Mouse (Mus musculus): ENCODE measurements around the gene Lmln.
A peak's percentile ranks its signal among the peaks of the same experiment; 100 is the strongest.
"Not testable (repeated sequence)": the region's sequence is repeated elsewhere in the genome, so short reads cannot be mapped to it uniquely, and the experiment has no call there.

Gene Lmln

GRCm38 (mm10) chr16:33062024-33062681 lies at the start of gene Lmln:
TSS of gene Lmln (plus strand) at chr16:33062521.
- peak; percentile 97 for DNase-seq

DNA sequence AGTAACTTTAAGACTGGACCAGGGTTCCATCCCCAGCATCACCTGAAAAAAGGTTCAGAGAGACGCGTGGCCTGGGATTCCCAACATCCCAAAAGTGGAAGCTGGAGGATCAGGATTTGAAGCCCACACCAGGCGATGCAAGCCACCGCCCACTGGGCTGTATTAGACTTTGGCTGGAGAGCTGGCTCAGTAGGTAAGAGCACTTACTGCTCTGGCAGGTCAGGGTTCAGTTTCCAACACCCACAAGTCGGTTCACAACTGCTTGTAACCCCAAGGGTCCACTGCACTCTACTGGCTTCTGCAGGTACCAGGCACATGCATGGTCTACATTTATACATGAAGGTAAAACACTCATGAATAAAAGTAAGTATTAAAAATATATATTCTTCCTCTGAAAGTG lies 48.5 kb upstream of the Lmln start:
- DNase-seq, result no peak

DNA sequence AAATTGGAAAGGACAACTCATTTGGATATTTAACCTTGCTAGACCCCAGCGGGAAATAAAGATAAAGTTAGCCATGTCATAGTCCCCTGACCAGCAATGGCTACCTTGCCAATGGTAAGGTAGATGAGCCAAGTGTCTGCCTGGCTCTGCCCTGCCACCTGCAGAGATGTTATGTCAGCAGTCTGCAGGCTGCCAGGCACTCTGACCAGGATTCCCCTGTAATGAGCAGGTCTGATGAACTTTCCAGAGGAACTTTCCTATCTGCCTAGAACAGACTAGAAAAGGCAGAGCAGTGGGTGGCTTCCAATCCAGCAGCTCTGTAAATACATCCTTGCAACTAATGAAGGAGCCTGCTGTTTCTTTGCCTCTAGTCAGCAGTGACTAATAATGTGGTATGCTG lies 47.4 kb upstream of the Lmln start:
- no peak for DNase-seq

- no peak for DNase-seq
Observed at GRCm38 (mm10) chr16:33015396-33015907, 46.9 kb upstream of the Lmln start.

DNA sequence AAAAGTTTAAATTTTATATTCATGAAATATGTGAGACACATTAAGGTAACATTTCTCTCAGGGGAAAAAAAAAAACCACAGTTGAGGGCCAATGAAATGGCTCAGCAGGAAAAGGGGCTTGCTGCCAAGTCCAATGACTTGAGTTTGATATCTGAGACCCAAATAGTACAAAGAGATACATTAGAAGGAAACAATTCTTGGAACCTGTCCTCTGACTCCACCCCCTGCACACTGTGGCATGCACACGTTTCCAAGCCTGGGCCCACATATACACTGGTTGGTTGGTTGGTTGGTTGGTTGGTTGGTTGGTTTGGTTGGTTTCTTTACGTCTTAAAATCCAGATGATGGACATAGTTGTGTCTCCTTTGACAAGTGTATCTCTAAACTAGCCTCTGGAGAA lies 46.3 kb upstream of the Lmln start:
- no peak for DNase-seq

- DNase-seq, result no peak
Observed at GRCm38 (mm10) chr16:33017677-33018349, 44.5 kb upstream of the Lmln start.

GRCm38 (mm10) chr16:33019117-33019770 lies 43.1 kb upstream of the Lmln start:
- no peak for DNase-seq

DNA sequence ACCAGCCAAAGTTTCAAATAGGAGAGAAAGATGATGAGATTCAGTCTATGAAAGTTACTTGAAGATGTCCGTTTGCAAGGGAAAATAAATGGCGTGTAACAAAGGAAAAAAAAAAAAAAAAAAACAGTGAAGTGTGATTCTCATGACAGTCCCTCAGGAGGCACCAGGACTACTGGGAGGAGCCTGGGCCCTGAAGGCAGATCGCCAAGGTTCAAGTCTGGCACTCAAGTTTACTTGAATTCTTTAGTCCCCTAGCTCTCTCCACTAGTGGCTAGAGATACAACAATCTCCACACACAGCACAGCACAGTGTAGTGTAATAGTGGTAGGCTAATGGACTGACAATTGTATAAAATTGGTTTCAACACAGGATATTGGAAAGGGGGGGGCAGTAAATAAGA lies 40.9 kb upstream of the Lmln start:
- no peak for DNase-seq

DNA sequence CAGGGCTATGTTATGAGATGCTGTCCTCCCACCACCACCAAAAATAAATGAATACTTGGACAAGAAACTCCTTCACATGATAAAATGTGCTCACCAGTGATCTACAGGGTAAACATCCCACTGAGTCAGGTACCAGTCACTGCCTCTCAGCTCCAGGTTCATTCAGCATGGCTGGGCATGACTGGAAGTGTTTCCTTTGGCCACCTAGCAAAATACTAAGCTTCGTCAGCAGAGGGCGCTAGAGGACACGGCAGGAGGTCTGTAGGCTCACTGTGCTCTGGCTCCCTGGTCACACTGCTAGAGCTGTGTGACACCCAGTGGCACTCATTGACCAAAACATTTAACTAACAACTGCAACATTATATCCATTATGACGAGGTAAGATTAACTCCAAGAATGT lies 38.6 kb upstream of the Lmln start:
- DNase-seq, result peak; percentile 82

GRCm38 (mm10) chr16:33024456-33025104 lies 37.7 kb upstream of the Lmln start:
- no peak for DNase-seq

- DNase-seq, result no peak
Observed at GRCm38 (mm10) chr16:33026357-33026756, 36.0 kb upstream of the Lmln start.

GRCm38 (mm10) chr16:33036006-33036405 lies 26.3 kb upstream of the Lmln start:
- DNase-seq, result no peak

DNA sequence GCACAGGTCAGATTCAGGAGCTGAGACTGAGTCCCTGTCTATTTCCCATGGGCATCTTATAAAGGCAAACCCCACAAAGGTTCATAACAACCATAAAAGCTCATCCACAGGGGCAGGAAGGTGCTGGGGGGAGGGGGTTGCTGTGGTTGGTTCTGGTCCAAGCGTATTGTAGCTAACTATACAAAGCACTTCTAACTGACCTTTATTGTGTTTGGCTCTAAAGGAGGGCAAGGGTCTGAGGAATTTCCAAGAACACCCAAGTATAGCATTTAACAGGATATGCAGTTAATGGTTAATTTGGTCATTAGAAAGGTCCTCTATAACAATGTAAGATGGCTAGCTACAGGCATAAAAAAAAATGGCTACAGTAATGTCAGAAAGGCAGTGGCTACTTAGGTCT lies 19.6 kb upstream of the Lmln start:
- DNase-seq, result no peak

- DNase-seq, result no peak
Observed at GRCm38 (mm10) chr16:33043268-33043667, 19.1 kb upstream of the Lmln start.

DNA sequence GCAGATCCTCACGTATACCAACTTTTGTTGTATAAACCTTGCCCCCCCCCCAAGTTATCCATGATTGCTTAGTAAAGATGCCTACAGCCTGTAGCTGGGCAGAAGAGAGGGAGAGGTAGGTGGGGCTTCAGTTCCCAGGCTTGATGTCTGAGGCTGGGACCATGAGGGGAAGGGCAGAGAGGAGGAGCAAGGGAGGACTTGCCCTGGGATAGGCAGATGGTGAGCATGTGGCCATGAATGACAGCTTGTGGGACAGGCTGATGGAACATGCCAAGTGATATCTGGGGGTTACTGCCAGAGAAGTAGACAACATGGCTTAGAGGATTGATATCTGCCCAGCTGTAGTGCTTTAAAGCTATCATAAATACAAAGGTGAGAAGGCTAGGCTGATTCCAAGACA lies 14.3 kb upstream of the Lmln start:
- DNase-seq, result no peak

GRCm38 (mm10) chr16:33048686-33049085 lies 13.6 kb upstream of the Lmln start:
- DNase-seq, result no peak

DNA sequence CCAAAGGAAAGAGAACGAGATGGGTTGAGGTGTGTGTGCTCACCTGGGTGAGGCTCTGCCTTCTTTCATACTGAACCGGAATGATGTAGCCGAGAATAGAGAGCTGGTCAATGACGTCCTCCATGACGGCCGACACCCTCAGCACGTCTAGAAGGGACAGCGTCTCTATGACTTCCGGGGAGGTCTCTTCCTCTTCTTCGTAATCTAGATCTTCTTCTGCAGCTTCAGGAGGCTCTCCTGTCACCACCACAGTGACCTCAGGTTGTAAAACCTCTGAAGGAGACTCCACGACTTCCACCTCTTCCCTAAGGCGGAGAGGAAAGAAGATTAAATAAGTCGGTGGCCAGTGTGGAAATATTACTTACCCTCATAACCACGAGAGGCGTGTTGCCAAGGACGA lies 12.5 kb upstream of the Lmln start:
- no peak for DNase-seq

- no peak for DNase-seq
Observed at GRCm38 (mm10) chr16:33053141-33053540, 9.2 kb upstream of the Lmln start.

DNA sequence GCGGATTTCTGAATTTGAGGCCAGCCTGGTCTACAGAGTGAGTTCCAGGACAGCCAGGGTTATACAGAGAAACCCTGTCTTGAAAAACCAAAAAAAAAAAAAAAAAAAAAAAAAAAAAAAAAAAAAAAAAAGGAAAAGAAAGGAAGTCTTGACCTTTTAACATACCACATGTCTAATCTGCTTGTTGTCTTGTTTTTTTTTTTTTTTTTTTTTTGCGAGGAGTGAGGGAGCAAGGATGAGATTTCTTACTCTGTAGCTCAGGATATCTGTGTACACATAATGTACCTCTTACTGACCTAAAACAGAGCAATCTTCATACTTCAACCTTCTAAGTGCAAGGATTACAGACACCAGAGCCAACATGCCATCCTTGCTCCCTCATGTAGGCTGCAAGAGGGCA lies 7.4 kb upstream of the Lmln start:
- DNase-seq, result not testable (repeated sequence)

DNA sequence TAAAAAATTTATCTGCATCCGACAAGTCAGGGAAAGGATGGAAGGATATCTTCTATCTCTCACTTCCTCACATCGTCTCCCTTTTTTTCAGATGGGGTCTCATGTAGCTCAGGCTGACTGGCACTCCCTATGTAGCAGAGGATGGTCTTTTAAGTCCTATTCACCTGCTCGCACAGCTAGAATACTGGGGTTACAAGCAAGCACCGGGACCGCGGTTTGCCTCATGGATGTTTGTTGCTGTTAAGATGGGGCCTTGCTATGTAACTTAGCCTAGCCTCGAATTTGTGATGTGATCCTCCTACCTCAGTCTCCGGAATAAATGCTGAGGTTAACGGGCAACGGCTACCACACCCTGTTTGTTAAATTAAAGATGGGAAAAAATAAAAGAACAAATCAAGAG lies 6.7 kb upstream of the Lmln start:
- DNase-seq, result no peak

DNA sequence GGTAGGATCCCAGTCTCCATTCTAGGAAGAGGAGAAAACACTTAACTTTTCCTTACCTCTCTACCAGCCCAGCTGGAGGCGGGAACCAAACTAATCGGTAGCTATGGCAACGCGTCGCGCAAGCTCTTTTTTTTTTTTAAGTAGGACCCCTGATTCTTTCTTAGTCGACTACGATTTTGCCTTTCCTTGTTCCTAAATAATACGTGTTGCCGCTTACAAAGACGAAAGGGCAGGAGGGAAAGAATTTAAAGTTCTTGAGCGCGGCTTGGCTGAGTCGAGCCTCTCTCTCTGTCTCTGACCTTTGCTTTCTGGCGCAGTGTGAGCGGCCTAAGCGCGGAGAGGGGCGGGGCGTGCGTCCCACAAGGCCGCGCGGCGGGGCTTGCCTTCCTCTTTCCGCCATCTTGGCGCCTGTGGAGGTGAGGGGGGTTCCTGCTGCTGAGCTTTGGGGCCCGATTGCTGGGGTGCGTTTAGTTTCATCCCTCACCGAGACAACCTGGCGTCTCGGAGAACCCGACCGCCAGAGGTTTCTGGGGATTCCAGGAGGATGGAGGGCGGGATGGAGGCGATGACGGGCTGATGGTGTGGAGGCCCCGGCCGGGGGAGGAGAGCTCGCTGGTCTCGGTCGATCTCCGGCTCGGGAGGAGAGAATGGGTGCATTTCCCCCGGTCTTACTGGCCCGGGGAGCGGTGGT lies 6.1 kb upstream of the Lmln start, which contains the start of the genes Iqcg and Rpl35a:
TSS of gene Iqcg (minus strand) at position 124 of the 691 bp plus-strand sequence.
TSS of gene Rpl35a (plus strand) at position 359 of the 691 bp plus-strand sequence.
- peak; percentile 97 for DNase-seq

DNA sequence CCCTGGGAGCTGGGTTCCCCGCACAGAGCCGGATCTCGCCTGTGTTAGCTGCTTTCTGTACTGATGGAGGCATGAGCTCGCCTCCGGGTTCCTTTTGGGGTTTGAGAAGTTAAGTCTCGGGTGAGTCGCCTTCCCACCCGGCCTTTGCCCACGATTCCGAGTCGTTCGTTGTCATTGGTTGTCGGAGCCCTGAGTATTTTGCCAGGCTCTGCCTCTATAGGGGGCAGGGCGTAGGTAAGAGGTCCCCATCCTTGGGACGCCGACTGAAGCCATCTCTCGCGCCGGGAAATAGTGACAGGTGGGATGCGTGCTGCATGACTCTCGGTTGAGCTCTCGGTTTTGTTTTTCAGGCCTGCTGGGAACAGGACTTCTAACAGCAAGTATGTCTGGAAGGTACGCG lies 5.5 kb upstream of the Lmln start:
- DNase-seq, result no peak

DNA sequence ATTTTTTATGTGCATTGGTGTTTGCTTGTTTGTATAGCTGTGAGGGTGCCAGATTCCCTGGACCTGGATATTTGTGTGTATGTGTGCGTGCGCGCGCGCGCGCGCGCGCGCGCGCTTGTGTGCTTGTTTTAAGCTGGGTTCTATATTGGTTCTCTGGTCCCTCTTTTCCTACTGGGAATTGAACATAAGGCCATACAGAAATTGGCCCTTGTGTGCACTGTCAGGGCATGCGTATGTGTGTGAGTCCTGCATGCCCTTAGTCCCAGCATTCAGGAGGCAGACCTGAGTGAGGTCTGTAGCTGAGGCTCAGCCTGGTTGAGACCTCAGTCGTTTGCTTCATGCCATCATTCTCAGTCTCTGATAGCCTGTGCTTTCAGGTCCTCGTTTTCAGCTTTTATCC lies 4.3 kb upstream of the Lmln start:
- DNase-seq, result no peak
